Mouse (Mus musculus) gastrocnemius, adult 18-20 months (tissue): ENCODE results near the gene Nckap1l. TPM values are rescaled to one million over a fixed set of nuclear protein-coding genes. Genes with fewer than 3 reads are reported as not detected.
A peak's percentile ranks its signal among the peaks of the same experiment; 100 is the strongest.
"Not testable (repeated sequence)": the region's sequence is repeated elsewhere in the genome, so short reads cannot be mapped to it uniquely, and the experiment has no call there.

Experiments
- DNase-seq: peaks from one replicate; pipeline ENCODE4 v3.0.0; 2021; ENCODE audit warnings: low spot score
- long read RNA-seq, 2 experiments: library from polyadenylated mRNA; stranded (forward); transcript quantifications; one replicate each; pipeline ENCODE4 v2.0.0; 2021
- total RNA-seq, 2 experiments: library from RNA; stranded (reverse); gene quantifications; 2 replicates each; pipeline ENCODE4 v1.2.3; 2021

Gene Nckap1l
- total RNA-seq, result under 1 TPM; 0.71 to 0.90 TPM
- long read RNA-seq, experiment 1, full-length matches to known transcripts, result 2 of 2 reads
- long read RNA-seq, experiment 1, partial matches to known transcripts, result 0 of 2 reads
- long read RNA-seq, experiment 1, other reads (novel, unspliced or antisense), result 0 of 2 reads
- long read RNA-seq, experiment 2, partial matches to known transcripts, result 0 of 1 reads
- long read RNA-seq, experiment 2, other reads (novel, unspliced or antisense), result 1 of 1 reads

DNA sequence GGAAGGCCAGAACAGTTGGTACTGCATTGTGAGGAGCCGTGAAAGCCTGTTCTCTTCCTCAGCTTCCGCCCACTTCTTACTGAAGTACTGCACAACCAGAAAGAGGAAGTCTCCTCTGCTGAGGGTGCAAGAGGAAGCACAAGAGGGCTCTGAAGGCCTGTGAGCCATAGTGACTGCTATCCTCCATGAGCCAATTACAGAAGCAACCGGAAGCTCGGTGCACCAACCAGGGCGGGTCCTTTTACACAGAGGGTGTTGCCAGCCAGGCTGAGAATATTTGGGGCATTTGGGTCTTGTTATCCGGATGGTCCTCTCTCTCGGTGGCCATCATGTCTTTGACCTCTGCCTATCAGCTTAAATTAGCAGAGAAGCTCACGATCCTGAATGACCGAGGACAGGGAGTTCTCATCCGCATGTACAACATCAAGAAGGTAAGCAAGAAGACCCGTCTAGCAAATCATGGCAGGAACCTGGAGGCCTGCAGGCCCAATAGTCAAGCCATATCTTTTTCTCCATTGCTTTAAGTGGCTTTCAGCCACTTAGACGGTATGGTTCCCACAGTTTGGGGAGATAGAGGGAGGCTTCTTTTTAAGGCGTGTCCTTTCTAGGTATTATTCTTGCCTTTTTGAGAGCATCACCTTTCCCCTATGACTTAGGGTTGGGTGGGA lies at the start of gene Nckap1l:
Nckap1l (plus strand) TSS at position 244 of the 668 bp plus-strand sequence.
- DNase-seq, result peak; percentile 27

DNA sequence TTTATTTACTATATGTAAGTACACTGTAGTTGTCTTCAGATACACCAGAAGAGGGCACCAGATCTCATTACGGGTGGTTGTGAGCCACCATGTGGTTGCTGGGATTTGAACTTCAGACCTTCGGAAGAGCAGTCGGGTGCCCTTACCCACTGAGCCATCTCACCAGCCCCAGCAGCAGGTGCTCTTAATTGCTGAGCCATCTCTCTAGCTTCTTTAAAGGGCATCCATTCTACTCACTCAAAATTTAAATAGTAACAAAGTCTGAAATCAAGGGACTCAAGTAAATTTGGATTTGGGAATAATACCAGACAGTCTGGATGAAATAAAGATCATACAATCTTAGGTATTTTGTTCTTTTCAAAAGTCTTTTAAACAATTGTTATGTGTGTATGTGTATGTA lies 48.0 kb upstream of the Nckap1l start:
- DNase-seq, result not testable (repeated sequence)

DNA sequence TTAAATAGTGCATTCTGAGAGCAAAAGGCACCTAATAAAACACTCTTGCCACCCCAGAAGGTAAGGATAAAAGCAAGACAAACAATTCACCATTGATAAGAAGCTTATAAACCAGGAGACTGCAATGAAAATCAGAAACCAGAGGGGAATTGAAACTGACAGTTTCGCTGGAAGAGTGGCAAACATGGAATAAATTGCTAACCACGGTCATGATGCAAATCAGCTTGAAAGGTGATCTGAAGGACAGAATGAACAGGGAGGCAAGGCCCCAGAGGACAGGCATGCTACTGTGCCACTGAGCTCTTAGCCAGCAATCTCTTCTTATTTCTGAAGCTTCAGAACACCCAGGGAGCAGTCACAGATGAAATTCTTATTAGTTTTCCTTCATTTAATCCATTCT lies 26.6 kb upstream of the Nckap1l start:
- DNase-seq, result no peak

DNA sequence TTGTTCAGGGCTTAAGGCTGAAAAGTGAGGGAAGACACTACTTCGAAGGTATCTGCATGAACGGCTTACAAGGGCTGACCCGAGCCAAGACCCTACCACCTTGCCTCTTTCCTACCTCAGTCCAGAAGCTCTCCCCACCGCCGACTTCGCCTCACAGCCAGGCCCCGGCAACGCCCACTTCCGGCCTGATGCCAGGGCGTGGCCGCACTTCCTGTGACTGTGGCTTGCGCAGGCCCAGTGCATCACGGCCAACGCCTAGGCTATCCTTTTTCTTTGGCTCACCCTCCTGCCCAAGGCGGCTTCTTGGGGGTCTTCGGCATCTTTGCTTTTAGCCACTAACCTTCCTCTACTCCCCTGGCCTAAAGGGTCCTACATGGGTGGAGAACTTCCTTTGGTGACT lies 23.4 kb upstream of the Nckap1l start, which contains the start of gene Gtsf1:
Gtsf1 (minus strand) TSS at position 230 of the 400 bp plus-strand sequence.
- no peak for DNase-seq

DNA sequence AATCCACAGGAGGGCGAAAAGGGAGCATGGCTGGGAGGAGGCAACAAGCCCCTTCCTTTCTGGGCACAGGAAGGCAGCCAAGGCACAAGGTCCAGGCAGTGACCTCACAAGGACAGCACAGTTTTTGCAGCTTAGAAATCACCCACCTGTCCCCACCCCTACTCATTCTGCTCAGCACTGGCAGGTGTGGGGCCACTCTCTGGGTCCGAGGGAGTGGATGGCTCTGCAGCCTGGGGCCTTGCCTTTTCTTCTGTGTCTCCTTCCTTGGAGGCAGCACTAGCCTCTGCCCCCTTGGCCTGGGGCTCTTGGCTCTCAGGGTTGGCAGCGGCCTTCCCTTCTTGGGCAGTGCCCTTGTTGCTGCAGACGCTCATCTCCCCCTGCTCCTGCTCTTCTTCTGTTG lies 7.6 kb upstream of the Nckap1l start:
- DNase-seq, result not testable (repeated sequence)

DNA sequence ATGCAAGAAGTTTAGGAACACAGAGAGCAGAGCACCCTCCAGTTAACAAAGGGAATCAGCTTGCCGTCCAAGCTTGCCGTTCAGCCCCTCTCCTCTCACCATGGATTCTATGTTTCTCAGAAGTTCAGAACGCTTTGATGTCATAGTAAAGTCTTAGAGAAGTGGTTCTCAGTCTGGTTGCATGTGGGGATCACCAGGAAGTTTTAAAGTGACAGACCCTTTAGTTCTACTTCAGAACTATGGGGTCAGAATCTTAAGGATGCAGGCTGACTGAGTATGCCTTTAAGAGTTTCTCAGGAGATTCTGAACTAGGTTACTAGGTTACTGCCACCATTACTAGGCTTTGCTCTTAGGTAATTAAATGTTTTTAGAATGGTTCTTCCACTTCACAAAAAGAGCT lies 5.2 kb upstream of the Nckap1l start, which contains the start of gene Gtsf2:
Gtsf2 (minus strand) TSS at position 101 of the 400 bp plus-strand sequence.
- DNase-seq, result no peak

DNA sequence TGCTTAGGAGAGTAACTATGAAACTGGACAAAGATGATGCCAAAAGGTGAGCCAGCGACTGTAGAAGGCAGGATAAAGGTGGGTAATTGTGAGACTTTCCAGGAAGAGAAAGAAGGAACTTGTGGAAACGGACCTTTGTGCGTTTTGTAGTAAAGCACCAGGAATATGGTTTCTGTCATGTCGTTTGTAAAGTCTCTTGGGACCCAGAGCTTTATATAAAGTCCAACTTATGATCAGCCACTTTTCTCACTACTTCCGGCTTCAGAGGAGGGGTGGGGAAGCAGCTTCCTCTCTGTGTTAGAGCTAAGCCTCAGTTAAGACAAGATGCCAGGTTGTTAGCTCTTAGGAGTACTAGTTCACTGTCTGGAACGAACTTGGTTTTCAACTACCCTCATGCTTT lies 855 bp downstream of the Nckap1l start:
- DNase-seq, result no peak

DNA sequence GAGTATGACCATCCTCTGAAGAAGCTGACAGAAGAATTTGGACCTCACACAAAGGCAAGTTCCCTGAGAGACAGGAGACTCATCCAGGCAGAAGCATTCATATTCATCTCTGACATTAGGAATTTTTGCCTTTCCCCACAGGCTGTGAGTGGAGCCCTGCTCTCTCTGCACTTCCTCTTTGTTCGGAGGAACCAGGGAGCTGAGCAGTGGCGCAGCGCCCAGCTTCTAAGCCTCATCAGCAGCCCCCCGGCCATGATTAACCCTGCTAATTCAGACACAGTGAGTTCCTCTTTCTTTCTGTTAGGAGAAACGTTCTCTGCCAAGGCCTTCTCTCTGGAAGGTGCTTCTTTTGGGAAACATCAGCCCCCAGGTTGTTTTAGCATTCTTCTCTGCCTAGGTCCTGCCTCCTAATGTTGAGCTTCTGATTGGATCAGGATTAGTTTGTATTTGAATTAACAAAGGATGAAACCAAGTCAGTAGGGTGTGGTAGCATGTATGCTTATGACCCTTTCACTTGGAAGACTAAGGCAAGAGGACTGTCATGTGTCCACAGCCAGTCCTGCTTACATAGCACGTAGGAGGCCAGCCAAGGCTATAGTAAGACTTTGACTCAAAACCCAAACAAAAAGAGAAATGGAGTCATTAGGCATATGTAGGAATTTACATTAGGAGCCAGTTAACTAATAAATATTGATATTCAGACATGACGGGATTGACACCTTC lies 9.1 kb downstream of the Nckap1l start:
- DNase-seq, result peak; percentile 3

DNA sequence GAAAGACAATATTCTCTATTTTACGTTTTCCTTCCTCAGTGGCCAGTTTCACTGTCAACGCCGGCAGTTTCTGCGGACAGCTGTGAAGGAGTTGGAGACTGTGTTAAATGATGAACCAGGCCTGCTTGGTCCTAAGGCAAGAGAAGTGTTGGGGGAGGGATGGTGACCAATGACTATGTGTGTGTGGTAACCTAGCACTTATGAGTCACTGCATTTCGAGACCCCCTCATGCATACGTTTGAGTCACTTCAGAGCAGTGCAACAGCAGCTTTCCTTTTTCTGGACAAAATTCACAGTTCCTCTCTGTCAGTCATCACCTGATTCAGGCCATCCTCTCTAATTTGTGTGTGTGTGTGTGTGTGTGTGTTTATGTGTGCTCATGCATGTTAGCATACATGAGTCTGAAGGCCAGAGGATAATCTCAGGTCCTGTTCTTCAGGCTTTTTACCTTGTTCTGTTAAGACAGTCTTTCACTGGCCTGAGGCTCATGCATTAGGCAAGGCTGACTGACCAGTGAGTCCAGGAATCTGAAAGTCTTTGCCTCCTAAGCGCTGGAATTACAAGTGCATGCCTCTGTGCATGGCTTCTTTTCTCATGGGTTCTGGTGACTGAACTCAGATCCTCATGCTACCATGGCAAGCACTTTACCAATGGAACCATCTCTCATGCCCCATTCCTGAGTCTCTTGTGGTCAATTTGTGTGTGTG lies 18.0 kb downstream of the Nckap1l start:
- DNase-seq, result no peak

DNA sequence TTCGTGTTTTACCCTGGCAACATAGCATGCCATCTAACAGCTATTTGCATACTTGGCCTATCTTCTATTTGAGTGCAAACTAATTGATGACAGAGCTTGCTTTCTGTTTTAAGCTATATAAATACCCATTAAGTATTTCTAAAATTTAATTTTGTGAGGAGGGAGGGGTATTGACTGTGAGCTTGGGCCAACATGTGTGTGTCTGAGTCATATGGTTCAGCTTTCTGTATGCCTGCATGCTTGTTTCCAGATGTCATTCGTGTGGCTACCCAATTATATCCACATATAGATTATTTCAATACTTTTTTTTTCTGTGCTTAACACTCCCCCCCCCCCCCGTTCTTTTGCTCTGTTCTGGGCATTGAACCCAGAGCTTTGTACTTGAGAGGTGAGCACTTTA lies 18.7 kb downstream of the Nckap1l start:
- no peak for DNase-seq

DNA sequence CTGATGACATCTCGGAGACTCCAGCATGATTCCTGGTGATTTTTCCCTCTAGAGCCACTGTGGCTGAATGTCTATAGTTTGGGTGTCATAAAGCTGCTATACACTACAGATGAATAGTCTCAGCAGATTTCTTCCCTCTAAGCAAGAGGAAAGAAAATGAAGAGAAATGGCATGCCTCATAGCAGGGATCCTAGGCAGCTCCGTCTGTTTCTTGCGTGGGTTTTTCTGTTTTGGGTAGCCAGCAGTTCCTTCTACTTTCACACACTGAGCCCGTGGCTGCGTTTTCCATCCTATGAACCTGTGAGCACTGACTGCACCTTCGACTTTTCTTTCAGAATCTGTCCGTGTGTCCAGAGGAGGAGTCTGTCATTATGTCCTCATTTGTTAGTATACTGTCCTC lies 19.6 kb downstream of the Nckap1l start:
- DNase-seq, result no peak

DNA sequence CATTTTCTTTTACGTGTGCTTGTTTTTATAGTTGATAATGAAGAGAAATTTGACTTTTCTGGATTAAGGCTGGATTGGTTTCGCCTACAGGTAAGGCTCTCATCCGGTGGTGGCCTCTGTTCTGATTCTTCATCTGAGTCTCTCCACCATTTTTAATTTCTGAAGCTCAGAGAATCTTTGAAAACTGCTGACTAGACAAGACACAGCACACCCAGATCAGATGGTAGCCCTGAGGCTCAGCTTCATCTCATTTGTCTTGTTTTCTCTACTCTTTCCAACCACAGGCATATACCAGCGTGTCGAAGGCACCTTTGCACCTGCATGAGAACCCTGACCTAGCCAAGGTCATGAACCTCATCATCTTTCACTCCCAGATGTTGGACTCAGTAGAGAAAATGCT lies 20.2 kb downstream of the Nckap1l start:
- no peak for DNase-seq

DNA sequence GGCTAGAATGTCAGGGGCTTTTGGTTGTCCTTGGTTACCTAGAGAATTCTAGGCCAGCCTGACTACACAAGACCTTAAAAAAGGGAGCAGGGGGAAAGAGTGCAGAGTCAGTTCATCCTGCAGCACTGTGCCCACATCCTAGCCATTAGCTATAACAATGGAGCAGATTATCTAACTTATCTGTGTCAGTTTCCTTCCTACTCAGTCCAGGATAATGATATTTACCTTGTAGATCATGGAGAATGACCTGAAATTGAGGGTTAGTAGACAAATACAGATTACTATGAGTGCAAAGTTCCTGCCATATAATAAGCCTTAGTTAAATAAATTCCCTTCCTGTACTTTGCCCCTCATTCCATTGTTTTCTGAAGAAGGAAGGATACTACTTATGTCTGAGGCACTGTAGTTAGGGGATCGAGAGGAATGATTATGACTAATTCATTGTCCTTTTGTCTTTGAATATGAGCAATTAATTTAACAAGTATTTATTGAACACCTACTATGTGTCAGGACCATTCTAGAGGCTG lies 25.5 kb downstream of the Nckap1l start:
- DNase-seq, result no peak

DNA sequence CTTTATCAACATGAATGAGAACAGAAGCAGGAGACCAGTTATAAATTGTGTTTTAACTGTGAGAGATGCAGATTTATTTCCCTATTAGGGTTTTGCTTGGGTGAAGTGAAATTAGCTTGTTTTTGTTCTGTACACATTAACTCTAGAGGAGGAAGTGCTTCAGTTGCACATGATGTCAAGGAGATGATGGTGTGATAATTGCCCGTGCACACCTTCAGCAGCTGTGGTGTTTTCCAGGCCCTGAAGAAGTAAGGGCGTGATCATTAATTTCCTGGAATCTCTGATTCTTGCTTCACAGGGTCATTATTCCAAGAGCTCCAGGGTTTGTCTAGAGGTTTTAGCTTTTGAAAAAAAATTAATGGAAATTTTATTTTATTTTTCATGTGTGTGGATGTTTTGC lies 26.5 kb downstream of the Nckap1l start:
- no peak for DNase-seq

DNA sequence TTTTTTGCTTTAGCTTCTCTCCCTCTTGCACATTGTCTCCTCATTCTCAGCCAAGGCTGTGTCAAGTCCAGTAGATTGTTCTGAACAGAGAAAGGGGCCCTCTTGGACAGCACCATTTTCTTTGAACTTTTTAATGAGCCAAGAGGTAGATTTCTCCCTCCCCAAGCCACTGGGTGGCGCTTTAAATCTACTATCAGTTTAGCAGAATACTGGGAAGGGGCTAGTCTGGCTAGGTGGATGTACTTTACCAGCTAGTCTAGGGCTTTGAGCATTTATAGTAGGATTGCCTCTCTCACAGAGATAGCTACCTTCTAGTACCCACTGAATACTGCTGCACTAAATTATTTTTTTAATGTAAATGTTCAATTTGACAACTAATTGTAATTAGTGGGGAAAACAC lies 28.9 kb downstream of the Nckap1l start:
- no peak for DNase-seq

DNA sequence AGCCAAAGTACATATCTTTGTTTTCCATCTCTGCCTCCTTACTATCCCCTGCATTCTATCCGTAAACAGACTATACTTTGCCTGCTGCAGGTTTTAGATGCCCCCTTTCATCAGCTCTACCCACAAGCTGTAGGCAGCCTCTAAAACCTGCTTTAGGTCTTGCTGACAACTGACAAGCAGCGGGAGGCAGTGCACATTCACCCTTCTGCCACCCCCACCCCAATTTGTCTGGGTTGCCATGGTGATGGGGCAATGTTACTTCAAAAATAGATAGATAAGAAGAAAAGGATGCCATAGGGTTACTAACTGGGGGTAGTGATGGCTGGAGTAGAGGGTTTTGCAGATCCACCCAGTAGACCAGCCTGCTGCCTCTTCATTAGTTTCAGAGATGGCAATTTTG lies 30.9 kb downstream of the Nckap1l start:
- no peak for DNase-seq

DNA sequence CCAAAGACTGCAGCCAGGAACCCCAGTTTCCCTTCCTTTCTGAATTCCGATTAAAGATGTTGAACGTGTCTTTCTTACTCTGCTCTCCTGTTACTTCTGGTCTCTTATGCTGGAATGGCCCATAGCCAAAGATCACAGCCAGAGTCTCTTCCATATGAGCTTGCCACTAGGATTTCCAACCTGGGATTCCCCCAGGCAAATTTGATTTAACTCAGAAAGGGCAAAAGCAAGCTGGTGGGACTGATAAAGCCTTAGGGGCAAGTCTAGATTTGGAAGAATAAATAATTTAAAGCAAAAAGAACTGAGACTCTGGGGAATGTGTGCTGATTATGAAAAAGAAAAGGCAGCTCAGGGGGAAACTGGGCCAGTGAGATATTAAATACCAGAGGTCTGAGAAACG lies 31.5 kb downstream of the Nckap1l start:
- DNase-seq, result no peak

DNA sequence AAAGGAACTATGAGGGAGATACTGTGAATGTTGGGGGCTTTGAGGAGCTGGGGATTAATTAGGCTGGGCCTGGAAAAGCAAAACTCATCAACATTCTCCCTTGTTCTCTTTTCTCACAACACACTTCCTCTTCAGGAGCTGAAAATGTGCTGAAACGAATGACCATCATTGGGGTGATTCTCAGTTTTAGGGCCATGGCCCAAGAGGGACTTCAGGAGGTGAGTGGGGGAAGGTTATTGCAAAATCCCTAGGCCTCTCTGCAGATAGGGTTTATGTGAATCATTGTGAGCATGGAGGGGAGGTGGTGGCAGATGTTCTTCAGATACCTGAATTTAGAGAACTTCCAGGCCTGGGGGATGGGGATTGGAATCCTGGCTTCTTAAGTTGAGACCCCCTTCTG lies 33.1 kb downstream of the Nckap1l start:
- no peak for DNase-seq

DNA sequence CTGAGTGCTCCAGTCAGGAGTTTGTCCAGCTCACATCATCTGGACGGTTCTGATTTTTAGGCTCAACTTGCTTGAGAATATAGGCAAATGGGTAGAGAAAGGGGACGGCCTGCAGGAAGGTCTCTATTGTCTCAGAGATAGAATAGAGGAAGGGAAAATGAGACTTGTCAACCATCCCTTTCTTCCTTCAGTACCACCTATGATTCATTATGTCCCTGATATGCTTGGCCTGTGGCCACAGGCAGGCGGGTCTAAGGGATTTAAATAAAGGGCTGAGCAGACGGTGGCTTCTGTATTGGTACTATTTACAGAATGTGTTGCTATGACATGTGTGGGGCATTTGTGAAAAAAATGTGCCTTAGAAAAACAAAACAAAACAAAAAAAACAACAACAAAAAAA lies 34.7 kb downstream of the Nckap1l start:
- no peak for DNase-seq

DNA sequence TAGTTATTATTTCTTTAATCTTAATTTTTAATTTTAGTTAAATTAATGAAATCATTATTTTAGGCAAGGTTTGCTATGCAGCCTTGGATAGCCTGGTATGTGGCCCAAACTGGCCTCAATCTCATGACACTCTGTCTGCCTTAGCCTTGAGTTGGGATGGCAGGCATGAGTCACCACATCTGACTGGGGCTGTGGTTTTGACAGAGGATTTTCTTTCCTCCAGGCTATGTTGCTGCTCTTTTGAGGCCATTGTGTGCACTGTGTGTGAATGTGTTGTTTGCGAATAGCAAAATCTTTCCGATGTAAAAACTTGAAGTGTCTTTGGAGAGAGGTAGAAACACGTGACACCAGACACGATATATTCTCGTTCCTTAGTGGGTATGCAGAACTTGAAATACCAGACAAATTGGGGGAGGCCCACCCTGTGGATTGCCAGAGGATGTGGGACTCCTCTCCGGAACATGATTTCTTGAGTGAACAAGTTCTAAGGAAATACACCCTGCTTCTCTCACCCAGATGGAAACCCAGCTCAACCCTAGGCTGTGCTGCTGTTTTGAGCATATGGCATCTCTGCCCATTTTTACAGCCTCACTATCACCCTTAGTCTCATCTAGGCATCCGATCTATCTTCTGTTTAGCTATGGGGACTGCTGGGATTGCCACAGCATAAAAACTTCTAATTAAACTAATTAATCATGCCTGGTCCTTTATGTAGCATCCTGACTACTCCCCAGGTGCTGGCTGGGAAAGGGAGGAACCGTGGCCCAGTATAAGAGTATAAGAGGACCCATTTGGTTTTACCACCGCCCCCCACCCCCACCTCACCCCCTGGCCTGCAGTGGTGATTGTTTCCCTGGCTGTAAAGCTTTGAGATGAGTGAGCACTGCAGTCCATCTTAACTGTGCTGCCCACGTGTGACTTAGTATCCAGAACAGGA lies 42.9 kb downstream of the Nckap1l start:
- no peak for DNase-seq

DNA sequence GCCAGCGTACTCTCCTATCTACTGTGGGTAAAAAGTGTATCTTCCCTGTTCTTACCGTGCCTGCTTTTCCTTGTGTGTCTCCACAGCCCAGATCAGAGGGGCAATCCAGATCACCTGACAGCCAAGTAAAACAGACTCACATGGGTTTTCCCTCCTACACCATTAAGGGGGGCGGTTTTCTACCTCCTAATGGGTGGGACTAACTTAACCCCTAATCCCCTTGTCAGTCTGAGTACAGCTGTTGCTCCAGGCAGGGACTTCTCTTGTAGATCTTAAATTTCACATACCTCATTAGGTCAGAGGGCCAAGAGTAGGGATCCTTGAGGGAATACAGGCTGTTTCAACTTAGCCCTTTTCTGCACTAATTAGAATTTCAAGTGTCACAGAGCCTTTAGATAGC lies 44.6 kb downstream of the Nckap1l start:
- no peak for DNase-seq
